Mouse (Mus musculus) heart, embryonic 16.5 days (tissue): ENCODE measurements around the gene Srgap2. TPM values are rescaled to one million over a fixed set of nuclear protein-coding genes. Genes with fewer than 3 reads are reported as not detected.

Source experiments
- ATAC-seq: fragments of 200-750 bp; cut with Nextera tagmentation; replicated peaks from 2 replicates; pipeline ENCODE4 v1.8.0; 2017; ENCODE audit warnings: moderate number of reproducible peaks; ENCODE audit not compliant: insufficient read depth, low FRiP score; ENCODE audit errors: extremely low read depth
- H3K27ac ChIP-seq: fragments of 300-500 bp; sonication (generic); 2 replicates; pipeline ENCODE4 v1.5.1; 2014; ENCODE audit warnings: mild to moderate bottlenecking, low read length, control low read depth, moderate library complexity
- H3K27me3 ChIP-seq: fragments of 300-500 bp; sonication (generic); 2 replicates; pipeline ENCODE4 v1.6.1; 2014; ENCODE audit warnings: low read length, mixed read lengths; ENCODE audit not compliant: control insufficient read depth, insufficient read depth
- H3K36me3 ChIP-seq: fragments of 300-500 bp; sonication (generic); 2 replicates; pipeline ENCODE4 v1.6.1; 2014; ENCODE audit not compliant: control insufficient read depth, insufficient read depth
- H3K4me1 ChIP-seq: fragments of 300-500 bp; sonication (generic); 2 replicates; pipeline ENCODE4 v1.6.1; 2014; ENCODE audit warnings: low read length, mixed read lengths; ENCODE audit not compliant: control insufficient read depth, insufficient read depth
- H3K4me2 ChIP-seq: fragments of 300-500 bp; sonication (generic); 2 replicates; pipeline ENCODE4 v1.6.1; 2014; ENCODE audit warnings: low read depth, mild to moderate bottlenecking, control low read depth, low read length
- H3K4me3 ChIP-seq: fragments of 300-500 bp; sonication (generic); 2 replicates; pipeline ENCODE4 v1.5.1; 2014; ENCODE audit warnings: mild to moderate bottlenecking, control low read depth, low read length
- H3K9ac ChIP-seq: fragments of 300-500 bp; sonication (generic); 2 replicates; pipeline ENCODE4 v1.6.1; 2014; ENCODE audit warnings: low read length, control low read depth
- H3K9me3 ChIP-seq: fragments of 300-500 bp; sonication (generic); replicated peaks from 2 replicates; pipeline ENCODE4 v1.6.1; 2016; ENCODE audit warnings: low read length; ENCODE audit not compliant: control insufficient read depth
- WGBS: fragments of 180-500 bp; shearing (Covaris S2); extraction: QIAGEN DNeasy Blood & Tissue Kit; methylation state at CpG from one replicate; pipeline ENCODE4 v1.1.7; 2014; 5-methylcytosine and 5-hydroxymethylcytosine counted together
- polyA plus RNA-seq: library from polyadenylated mRNA; unstranded; fragments of >200 nt; fragmentation: Nextera tagmentation; extraction: Ambion mirVana; gene quantifications from 2 replicates; pipeline ENCODE4 v1.2.1, GENCODE M21; 2015

Gene Srgap2
- polyA plus RNA-seq, 1 experiment from 2014 or later: 16.6 TPM

GRCm38 (mm10) chr1:131287267-131287666 is 239.9 kb downstream of the Srgap2 start:
- peaks cover 22% of the 10 kb centered on the region for H3K36me3 ChIP-seq
- H3K9me3 ChIP-seq: no peaks in the 10 kb centered on the region
- H3K4me1 ChIP-seq: no peaks in the 10 kb centered on the region
- H3K4me2 ChIP-seq: no peak overlapping the region
- no peaks in the 10 kb centered on the region for H3K27me3 ChIP-seq
- ATAC-seq: no peak
- no peak overlapping the region for H3K9ac ChIP-seq
- WGBS: 66% methylated on average over 2 of the region's 2 CpGs
- H3K27ac ChIP-seq: no peak overlapping the region
- no peak overlapping the region for H3K4me3 ChIP-seq

GRCm38 (mm10) chr1:131286803-131287202 is 240.3 kb downstream of the Srgap2 start:
- no peak overlapping the region for H3K27ac ChIP-seq
- no peaks in the 10 kb centered on the region for H3K9me3 ChIP-seq
- H3K4me2 ChIP-seq: no peak overlapping the region
- WGBS: 45% methylated on average over 5 of the region's 5 CpGs
- ATAC-seq: no peak
- H3K4me1 ChIP-seq: no peaks in the 10 kb centered on the region
- no peak overlapping the region for H3K4me3 ChIP-seq
- peaks cover 17% of the 10 kb centered on the region for H3K36me3 ChIP-seq
- no peaks in the 10 kb centered on the region for H3K27me3 ChIP-seq
- H3K9ac ChIP-seq: no peak overlapping the region

GRCm38 (mm10) chr1:131284616-131285015 is 242.5 kb downstream of the Srgap2 start:
- 75% methylated on average over 4 of the region's 4 CpGs for WGBS
- no peak overlapping the region for H3K4me3 ChIP-seq
- no peak for ATAC-seq
- peaks cover 9% of the 10 kb centered on the region for H3K36me3 ChIP-seq
- peaks cover 3% of the 10 kb centered on the region; the same call in 1 of the 2 replicates for H3K4me1 ChIP-seq
- H3K9me3 ChIP-seq: no peaks in the 10 kb centered on the region
- H3K27ac ChIP-seq: no peak overlapping the region
- no peak overlapping the region for H3K9ac ChIP-seq
- no peaks in the 10 kb centered on the region for H3K27me3 ChIP-seq
- H3K4me2 ChIP-seq: no peak overlapping the region

- H3K27me3 ChIP-seq: no peaks in the 10 kb centered on the region
- WGBS: 69% methylated on average over 1 of the region's 1 CpGs
- peaks cover 4% of the 10 kb centered on the region; the same call in 1 of the 2 replicates for H3K4me1 ChIP-seq
- H3K9me3 ChIP-seq: no peaks in the 10 kb centered on the region
- no peak overlapping the region for H3K27ac ChIP-seq
- H3K4me2 ChIP-seq: no peak overlapping the region
- no peak overlapping the region for H3K4me3 ChIP-seq
- no peak for ATAC-seq
- H3K36me3 ChIP-seq: peaks cover 4% of the 10 kb centered on the region
- no peak overlapping the region for H3K9ac ChIP-seq
These were observed 243.0 kb downstream of the Srgap2 start for GRCm38 (mm10) chr1:131284167-131284566.

- Histone ChIP-seq H3K9ac (no peak overlapping the region), H3K27me3 (no peaks in the 10 kb centered on the region), H3K27ac (no peak overlapping the region), H3K4me3 (no peak overlapping the region), H3K36me3 (no peaks in the 10 kb centered on the region), H3K4me1 (peaks cover 8% of the 10 kb centered on the region), H3K4me2 (no peak overlapping the region), H3K9me3 (no peaks in the 10 kb centered on the region)
- ATAC-seq: no peak
- WGBS: 64% methylated on average over 4 of the region's 4 CpGs
These were observed 245.4 kb downstream of the Srgap2 start for GRCm38 (mm10) chr1:131281731-131282130.

- Histone ChIP-seq H3K4me3 (no peak overlapping the region), H3K27ac (no peak overlapping the region), H3K36me3 (no peaks in the 10 kb centered on the region), H3K27me3 (no peaks in the 10 kb centered on the region), H3K9me3 (no peaks in the 10 kb centered on the region), H3K4me1 (peaks cover 8% of the 10 kb centered on the region), H3K4me2 (no peak overlapping the region), H3K9ac (no peak overlapping the region)
- 37% methylated on average over 3 of the region's 3 CpGs for WGBS
- no peak for ATAC-seq
These were observed 246.9 kb downstream of the Srgap2 start for GRCm38 (mm10) chr1:131280280-131280679.

GRCm38 (mm10) chr1:131279456-131279776 is 247.7 kb downstream of the Srgap2 start, which contains the start of gene Ikbke:
Gene Ikbke, minus strand, starts transcription at chr1:131279606.
- peak within 1 kb of the TSS; percentile 67 for H3K4me2 ChIP-seq
- peak; percentile 55 for ATAC-seq
- peak within 1 kb of the TSS; percentile 70 for H3K9ac ChIP-seq
- H3K9me3 ChIP-seq: no peaks in the 10 kb centered on the region
- no peaks in the 10 kb centered on the region for H3K36me3 ChIP-seq
- WGBS: 22% methylated on average over 4 of the region's 4 CpGs
- peaks cover 8% of the 10 kb centered on the region for H3K4me1 ChIP-seq
- peak within 1 kb of the TSS; percentile 56 for H3K4me3 ChIP-seq
- peak within 1 kb of the TSS; percentile 74 for H3K27ac ChIP-seq
- no peaks in the 10 kb centered on the region for H3K27me3 ChIP-seq

GRCm38 (mm10) chr1:131278606-131279455 is 248.3 kb downstream of the Srgap2 start:
- Histone ChIP-seq H3K4me3 (peak overlapping the region; percentile 56), H3K4me2 (peak overlapping the region; percentile 67), H3K9ac (peak overlapping the region; percentile 70), H3K27ac (peak overlapping the region; percentile 74), H3K27me3 (no peaks in the 10 kb centered on the region), H3K4me1 (peaks cover 8% of the 10 kb centered on the region), H3K36me3 (no peaks in the 10 kb centered on the region), H3K9me3 (no peaks in the 10 kb centered on the region)
- peak; percentile 15; the same call in 1 of the 2 replicates for ATAC-seq
- WGBS: 33% methylated on average over 8 of the region's 8 CpGs

- Histone ChIP-seq H3K36me3 (no peaks in the 10 kb centered on the region), H3K9me3 (no peaks in the 10 kb centered on the region), H3K9ac (no peak overlapping the region), H3K4me1 (peaks cover 8% of the 10 kb centered on the region), H3K27me3 (no peaks in the 10 kb centered on the region), H3K27ac (no peak overlapping the region), H3K4me2 (no peak overlapping the region), H3K4me3 (no peak overlapping the region)
- ATAC-seq: no peak
These were observed 250.3 kb downstream of the Srgap2 start for GRCm38 (mm10) chr1:131276831-131277230.
